Mouse (Mus musculus): ENCODE results near the gene Ttc34.

DNA sequence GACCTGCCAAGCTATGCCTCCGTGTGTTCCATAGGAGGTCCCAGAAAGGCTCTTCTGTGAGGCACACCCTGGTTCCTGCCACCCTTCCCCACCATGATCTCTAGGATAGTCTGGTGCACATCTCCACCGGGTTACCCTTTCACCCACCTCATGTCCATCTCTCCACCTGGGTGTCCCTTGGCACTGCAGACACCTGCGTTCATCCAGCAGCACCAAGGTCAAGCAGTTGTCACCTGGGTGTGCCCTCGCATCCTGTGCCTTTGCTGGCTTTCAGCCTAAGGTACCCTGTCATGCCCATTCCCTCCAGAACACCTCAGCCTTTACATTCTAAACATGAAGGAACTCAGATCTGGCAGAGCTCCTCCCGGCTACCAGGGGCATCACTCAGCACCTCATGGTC lies 29.1 kb downstream of the Ttc34 start:
- TF ChIP-seq POLR2A (IDR thresholded peaks at IDR 0.05; ENCODE audit: insufficient read length, low read depth) (no peak), MYOD1 (IDR thresholded peaks at IDR 0.05; ENCODE audit: control insufficient read depth in 1 of 3, insufficient read length in 2 of 3, low read depth in 2 of 3) (no peak), CEBPB (IDR thresholded peaks at IDR 0.05; ENCODE audit: insufficient read depth, poor library complexity, severe bottlenecking) (no peak)

Measured in myocyte (in vitro differentiated cells).